Mouse (Mus musculus) limb, embryonic 14.5 days (tissue): ENCODE measurements around the gene Dennd5b. TPM values are rescaled to one million over a fixed set of nuclear protein-coding genes. Genes with fewer than 3 reads are reported as not detected.

Experiments used
- ATAC-seq: fragments of 200-750 bp; cut with Nextera tagmentation; 2 replicates; pipeline ENCODE4 v1.8.0; 2017; ENCODE audit warnings: low read depth, moderate number of reproducible peaks, moderate TSS enrichment; ENCODE audit not compliant: low FRiP score
- DNase-seq: peaks from one replicate; pipeline ENCODE4 v3.0.0-alpha.2; 2015; ENCODE audit warnings: low spot score
- H3K27ac ChIP-seq: fragments of 300-500 bp; sonication (generic); replicated peaks from 2 replicates; pipeline ENCODE4 v1.5.1; 2014; ENCODE audit warnings: low read depth, mild to moderate bottlenecking, low read length, moderate library complexity, mixed read lengths
- H3K27me3 ChIP-seq: fragments of 300-500 bp; sonication (generic); 2 replicates; pipeline ENCODE4 v1.6.1; 2014; ENCODE audit warnings: low read length, mixed read lengths; ENCODE audit not compliant: control insufficient read depth, insufficient read depth
- H3K36me3 ChIP-seq: fragments of 300-500 bp; sonication (generic); 2 replicates; pipeline ENCODE4 v1.6.1; 2014; ENCODE audit warnings: mild to moderate bottlenecking, low read length, moderate library complexity, mixed read lengths; ENCODE audit not compliant: control insufficient read depth, insufficient read depth
- H3K4me1 ChIP-seq: fragments of 300-500 bp; sonication (generic); 2 replicates; pipeline ENCODE4 v1.6.1; 2014; ENCODE audit warnings: antibody characterized with exemption, low read length, mixed read lengths; ENCODE audit not compliant: control insufficient read depth, insufficient read depth
- H3K4me2 ChIP-seq: fragments of 300-500 bp; sonication (generic); replicated peaks from 2 replicates; pipeline ENCODE4 v1.6.1; 2014; ENCODE audit warnings: low read depth, mild to moderate bottlenecking, low read length, moderate library complexity; ENCODE audit not compliant: severe bottlenecking
- H3K4me3 ChIP-seq: fragments of 300-500 bp; sonication (generic); replicated peaks from 2 replicates; pipeline ENCODE4 v1.5.1; 2014; ENCODE audit warnings: low read length
- H3K9ac ChIP-seq: fragments of 300-500 bp; sonication (generic); 2 replicates; pipeline ENCODE4 v1.6.1; 2014; ENCODE audit warnings: mild to moderate bottlenecking, low read depth, low read length, moderate library complexity; ENCODE audit not compliant: severe bottlenecking
- H3K9me3 ChIP-seq: fragments of 300-500 bp; sonication (generic); 2 replicates; pipeline ENCODE4 v1.6.1; 2016; ENCODE audit warnings: low read length; ENCODE audit not compliant: control insufficient read depth
- POLR2A ChIP-seq: fragments of 200-500 bp; IDR thresholded peaks from 2 replicates; pipeline ENCODE4 v1.8.0; 2012; ENCODE audit warnings: inconsistent platforms, mild to moderate bottlenecking, moderate library complexity, borderline replicate concordance; ENCODE audit not compliant: insufficient read depth, insufficient read length; ENCODE audit errors: extremely low read depth
- WGBS: fragments of 180-500 bp; shearing (Covaris S2); extraction: QIAGEN DNeasy Blood & Tissue Kit; methylation state at CpG from one replicate; pipeline ENCODE4 v1.1.7; 2014; 5-methylcytosine and 5-hydroxymethylcytosine counted together
- polyA plus RNA-seq, 2 experiments: library from polyadenylated mRNA; depleted of rRNA in 1 of 2; stranded (reverse) in 1 of 2; unstranded in 1 of 2; fragments of >200 nt; fragmentation: Nextera tagmentation in 1 of 2; extraction: Ambion mirVana in 1 of 2; gene quantifications; 2 replicates each; pipeline versions ENCODE4 v1.2.1 to v1.2.3; 2012 to 2014

Gene Dennd5b
- polyA plus RNA-seq (2012; rRNA removed) (4.7 and 4.8 TPM in 2 replicates), polyA plus RNA-seq (2014; fragmentation: Nextera tagmentation; extraction: Ambion mirVana) (6.6 and 8.4 TPM in 2 replicates)

- DNase-seq, result peak; percentile 66
- H3K4me3 ChIP-seq, result peak within 1 kb of the TSS; percentile 87
- H3K27me3 ChIP-seq, result no peaks in the 10 kb centered on the region
- peak within 1 kb of the TSS; percentile 89 for H3K9ac ChIP-seq
- no peaks in the 10 kb centered on the region for H3K9me3 ChIP-seq
- peak within 1 kb of the TSS; percentile 83 for H3K4me2 ChIP-seq
- 0 out of 2 replicates have a peak, but pooled peaks cover 2% of the 10 kb centered on the region for H3K4me1 ChIP-seq
- H3K36me3 ChIP-seq, result no peaks in the 10 kb centered on the region
- TF ChIP-seq POLR2A, result no peak
- peak within 1 kb of the TSS; percentile 86 for H3K27ac ChIP-seq
- under 1% methylated on average over 84 of the region's 124 CpGs for WGBS
- ATAC-seq, result peak; percentile 91
Measured at GRCm38 (mm10) chr6:149101076-149101942, at the start of gene Dennd5b. Dennd5b (minus strand) TSS chr6:149101680.

GRCm38 (mm10) chr6:149148436-149149229 is 47.2 kb upstream of the Dennd5b start:
- DNase-seq (no peak), ATAC-seq (no peak)
- WGBS, result 81% methylated on average over 7 of the region's 7 CpGs
- no peak overlapping the region for H3K27ac ChIP-seq
- no peak for TF ChIP-seq POLR2A
- H3K9ac ChIP-seq, result no peak overlapping the region
- no peaks in the 10 kb centered on the region for H3K27me3 ChIP-seq
- H3K4me2 ChIP-seq, result no peak overlapping the region
- no peaks in the 10 kb centered on the region for H3K4me1 ChIP-seq
- no peak overlapping the region for H3K4me3 ChIP-seq
- no peaks in the 10 kb centered on the region for H3K9me3 ChIP-seq
- H3K36me3 ChIP-seq, result peaks cover 15% of the 10 kb centered on the region

GRCm38 (mm10) chr6:149145143-149145542 is 43.7 kb upstream of the Dennd5b start:
- H3K9me3 ChIP-seq, result no peaks in the 10 kb centered on the region
- TF ChIP-seq POLR2A, result no peak
- no peaks in the 10 kb centered on the region for H3K27me3 ChIP-seq
- H3K27ac ChIP-seq, result no peak overlapping the region
- ATAC-seq (no peak), DNase-seq (no peak)
- no peak overlapping the region for H3K4me3 ChIP-seq
- peaks cover 10% of the 10 kb centered on the region; the same call in 1 of the 2 replicates for H3K36me3 ChIP-seq
- peaks cover 2% of the 10 kb centered on the region; the same call in 1 of the 2 replicates for H3K4me1 ChIP-seq
- no peak overlapping the region for H3K9ac ChIP-seq
- WGBS, result 92% methylated on average over 1 of the region's 1 CpGs
- H3K4me2 ChIP-seq, result no peak overlapping the region

GRCm38 (mm10) chr6:149141393-149142173 is 40.1 kb upstream of the Dennd5b start:
- Histone ChIP-seq H3K36me3 (peaks cover 10% of the 10 kb centered on the region; the same call in 1 of the 2 replicates), H3K4me1 (peaks cover 2% of the 10 kb centered on the region; the same call in 1 of the 2 replicates), H3K4me2 (peak overlapping the region; percentile 74), H3K4me3 (peak overlapping the region; percentile 49), H3K9me3 (no peaks in the 10 kb centered on the region), H3K27me3 (no peaks in the 10 kb centered on the region), H3K27ac (peak overlapping the region; percentile 71), H3K9ac (peak overlapping the region; percentile 75)
- 5% methylated on average over 36 of the region's 36 CpGs for WGBS
- ATAC-seq (peak; percentile 98), DNase-seq (peak; percentile 92)
- TF ChIP-seq POLR2A, result peak; percentile 68; the same call in 1 of the 2 replicates
